ENCODE assay signal across 8 mouse cellular contexts in genomic region chr7:19507612-19507981, GRCm38 (mm10). TPM values are rescaled to one million over a fixed set of nuclear protein-coding genes. Genes with fewer than 3 reads are reported as not detected.
DNase-seq lines count a peak whose midpoint lies in the region; ATAC-seq and TF ChIP-seq lines count a peak whose summit lies in the region.

No protein-coding gene starts in this region.

- peak overlapping the region; percentile 95 for H3K4me3 ChIP-seq in thymus, adult 2 months (ENCODE audit: control insufficient read depth, insufficient read depth, low read length)
- peak overlapping the region; percentile 87 for H3K4me3 ChIP-seq in liver, embryonic 11.5 days (ENCODE audit: low read depth, low read length)
- peak overlapping the region; percentile 70 for H3K4me3 ChIP-seq in stomach, postnatal 0 days (ENCODE audit: low read depth, low read length)

- H3K27me3 ChIP-seq in thymus, adult 2 months (ENCODE audit: control insufficient read depth, insufficient read depth, low read length), result no peaks in the 10 kb centered on the region
- no peaks in the 10 kb centered on the region for H3K27me3 ChIP-seq in liver, embryonic 11.5 days (replicated peaks; ENCODE audit: control insufficient read depth, insufficient read depth, low read length)
- no peaks in the 10 kb centered on the region for H3K27me3 ChIP-seq in stomach, postnatal 0 days (ENCODE audit: control insufficient read depth, insufficient read depth, low read length)

- no peak for TF ChIP-seq CTCF in thymus, adult 2 months (IDR thresholded peaks at IDR 0.05; ENCODE audit: borderline replicate concordance, control insufficient read depth, extremely low read depth, insufficient read depth, low read length, poor library complexity)
- TF ChIP-seq CTCF in stomach, postnatal 0 days (IDR thresholded peaks at IDR 0.05; ENCODE audit: low read depth), result no peak

- peak; percentile 37 for DNase-seq in embryo, embryonic 10 days (ENCODE audit: low spot score)
- no peak for DNase-seq in embryo, embryonic 9.5 days (ENCODE audit: extremely low spot score)
- DNase-seq in thymus, adult 2 months, result no peak
- DNase-seq in thymus, postnatal 14 days, result no peak
- DNase-seq in liver, embryonic 11.5 days (ENCODE audit: low spot score), result no peak
- DNase-seq in stomach, postnatal 0 days (ENCODE audit: low spot score), result no peak
- no peak for DNase-seq in ovary, postnatal 14 days (ENCODE audit: low spot score)
- DNase-seq in right cerebral cortex, adult 2 months (ENCODE audit: low spot score in 2 of 2), result no peak

- H3K9ac ChIP-seq in liver, embryonic 11.5 days (ENCODE audit: low read depth, low read length), result peak overlapping the region; percentile 94
- peak overlapping the region; percentile 74 for H3K9ac ChIP-seq in stomach, postnatal 0 days (ENCODE audit: low read length)

- WGBS in thymus, adult 2 months, result 8% methylated on average over 18 of the region's 18 CpGs
- WGBS in liver, embryonic 11.5 days, result 3% methylated on average over 18 of the region's 18 CpGs
- 6% methylated on average over 18 of the region's 18 CpGs for WGBS in stomach, postnatal 0 days

- H3K36me3 ChIP-seq in thymus, adult 2 months (ENCODE audit: control insufficient read depth, insufficient read depth, low read length), result no peaks in the 10 kb centered on the region
- H3K36me3 ChIP-seq in liver, embryonic 11.5 days (ENCODE audit: control insufficient read depth, insufficient read depth, low read length), result no peaks in the 10 kb centered on the region
- H3K36me3 ChIP-seq in stomach, postnatal 0 days (ENCODE audit: control insufficient read depth, insufficient read depth, low read length), result no peaks in the 10 kb centered on the region

- no peak overlapping the region for H3K27ac ChIP-seq in thymus, adult 2 months (ENCODE audit: control insufficient read depth, insufficient read depth, low read length)
- peak overlapping the region; percentile 52 for H3K27ac ChIP-seq in liver, embryonic 11.5 days (ENCODE audit: low read depth, low read length)
- H3K27ac ChIP-seq in stomach, postnatal 0 days (replicated peaks), result no peak overlapping the region; the same call in 1 of the 2 replicates

- 0 out of 2 replicates have a peak, but pooled peaks have one; percentile 4 for TF ChIP-seq POLR2A in thymus, adult 2 months (IDR thresholded peaks at IDR 0.05; ENCODE audit: control insufficient read depth, extremely low read depth, insufficient read depth, low read length, poor library complexity)

- ATAC-seq in liver, embryonic 11.5 days (replicated peaks; ENCODE audit: low FRiP score), result no peak
- ATAC-seq in stomach, postnatal 0 days (ENCODE audit: low FRiP score, low TSS enrichment), result no peak

- no peaks in the 10 kb centered on the region for H3K9me3 ChIP-seq in liver, embryonic 11.5 days (ENCODE audit: control insufficient read depth, low read length)
- no peaks in the 10 kb centered on the region for H3K9me3 ChIP-seq in stomach, postnatal 0 days (ENCODE audit: control insufficient read depth, low read length)

- TF ChIP-seq EP300 in stomach, postnatal 0 days (optimal IDR thresholded peaks at IDR 0.05), result no peak

- peak overlapping the region; percentile 84 for H3K4me2 ChIP-seq in liver, embryonic 11.5 days
- peak overlapping the region; percentile 80 for H3K4me2 ChIP-seq in stomach, postnatal 0 days (replicated peaks; ENCODE audit: low read depth)

- peaks cover 20% of the 10 kb centered on the region for H3K4me1 ChIP-seq in thymus, adult 2 months (replicated peaks; ENCODE audit: control insufficient read depth, insufficient read depth, low read length)
- H3K4me1 ChIP-seq in liver, embryonic 11.5 days (replicated peaks; ENCODE audit: control insufficient read depth, insufficient read depth, low read length), result peaks cover 13% of the 10 kb centered on the region; the same call in 1 of the 2 replicates
- H3K4me1 ChIP-seq in stomach, postnatal 0 days (replicated peaks; ENCODE audit: control insufficient read depth, insufficient read depth), result peaks cover 5% of the 10 kb centered on the region; the same call in 1 of the 2 replicates

RNA-seq across cellular contexts. Expression of gene Bloc1s3, which starts 0.6 kb away (rescaled TPM):
- 13.2 and 15.5 TPM in 2 replicates for polyA plus RNA-seq in thymus, adult 2 months (2012; rRNA removed)
- polyA plus RNA-seq in liver, embryonic 11.5 days (2014; fragmentation: Nextera tagmentation; extraction: Ambion mirVana), result 2.0 and 2.1 TPM in 2 replicates
- 3.2 and 3.7 TPM in 2 replicates for polyA plus RNA-seq in stomach, postnatal 0 days (2015; fragmentation: Nextera tagmentation; extraction: Ambion mirVana)

RNA-seq across cellular contexts. Expression of gene Trappc6a, which starts 0.6 kb away (rescaled TPM):
- polyA plus RNA-seq in thymus, adult 2 months (2012; rRNA removed), result 86.7 and 90.2 TPM in 2 replicates
- 97.4 and 108 TPM in 2 replicates for polyA plus RNA-seq in liver, embryonic 11.5 days (2014; fragmentation: Nextera tagmentation; extraction: Ambion mirVana)
- 113 and 123 TPM in 2 replicates for polyA plus RNA-seq in stomach, postnatal 0 days (2015; fragmentation: Nextera tagmentation; extraction: Ambion mirVana)

RNA-seq across cellular contexts. Expression of gene Nkpd1, which starts 10.0 kb away (rescaled TPM):
- 1.1 and 1.2 TPM in 2 replicates for polyA plus RNA-seq in thymus, adult 2 months (2012; rRNA removed)
- polyA plus RNA-seq in liver, embryonic 11.5 days (2014; fragmentation: Nextera tagmentation; extraction: Ambion mirVana), result not detected in 2 replicates
- 30.8 and 33.0 TPM in 2 replicates for polyA plus RNA-seq in stomach, postnatal 0 days (2015; fragmentation: Nextera tagmentation; extraction: Ambion mirVana)

RNA-seq across cellular contexts. Expression of gene Exoc3l2, which starts 44.5 kb away (rescaled TPM):
- polyA plus RNA-seq in thymus, adult 2 months (2012; rRNA removed), result 0.94 and 1.0 TPM in 2 replicates
- polyA plus RNA-seq in liver, embryonic 11.5 days (2014; fragmentation: Nextera tagmentation; extraction: Ambion mirVana), result 4.3 and 5.6 TPM in 2 replicates
- 0.97 and 1.1 TPM in 2 replicates for polyA plus RNA-seq in stomach, postnatal 0 days (2015; fragmentation: Nextera tagmentation; extraction: Ambion mirVana)

RNA-seq across cellular contexts. Expression of gene Mark4, which starts 49.0 kb away (rescaled TPM):
- 36.3 and 48.8 TPM in 2 replicates for polyA plus RNA-seq in thymus, adult 2 months (2012; rRNA removed)
- 6.7 and 7.7 TPM in 2 replicates for polyA plus RNA-seq in liver, embryonic 11.5 days (2014; fragmentation: Nextera tagmentation; extraction: Ambion mirVana)
- polyA plus RNA-seq in stomach, postnatal 0 days (2015; fragmentation: Nextera tagmentation; extraction: Ambion mirVana), result 5.2 and 5.3 TPM in 2 replicates

Comparison
In these comparisons a context has a peak if more than half of its experiments do, and no peak if none do; other contexts are left out.
1. RNA of gene Nkpd1, which starts 10.0 kb away (polyA plus RNA-seq): 30.8 to 33.0 TPM in stomach, postnatal 0 days; 1.1 to 1.2 TPM in thymus, adult 2 months and not detected in liver, embryonic 11.5 days; every median in the first group is over 10 times any median in the second.
2. Peak in every context shown above with its lines, with median percentiles within 50 percentile points of each other: H3K4me3 ChIP-seq.